Mouse (Mus musculus) embryonic facial prominence, embryonic 14.5 days (tissue): ENCODE data around the gene Fbxw2. TPM values are rescaled to one million over a fixed set of nuclear protein-coding genes. Genes with fewer than 3 reads are reported as not detected.
"Not testable (repeated sequence)": the region's sequence is repeated elsewhere in the genome, so short reads cannot be mapped to it uniquely, and the experiment has no call there.

Source experiments
- ATAC-seq: fragments of 200-750 bp; cut with Nextera tagmentation; 2 replicates; pipeline ENCODE4 v1.8.0; 2017; ENCODE audit warnings: low read depth, moderate number of reproducible peaks, moderate TSS enrichment
- DNase-seq: peaks from one replicate; pipeline ENCODE4 v3.0.0-alpha.2; 2015; ENCODE audit warnings: low spot score
- H3K27ac ChIP-seq: fragments of 300-500 bp; sonication (generic); replicated peaks from 2 replicates; pipeline ENCODE4 v1.5.1; 2014; ENCODE audit warnings: low read depth, mild to moderate bottlenecking, low read length, moderate library complexity
- H3K27me3 ChIP-seq: fragments of 300-500 bp; sonication (generic); replicated peaks from 2 replicates; pipeline ENCODE4 v1.6.1; 2014; ENCODE audit warnings: low read length; ENCODE audit not compliant: control insufficient read depth, insufficient read depth
- H3K36me3 ChIP-seq: fragments of 300-500 bp; sonication (generic); 2 replicates; pipeline ENCODE4 v1.6.1; 2014; ENCODE audit warnings: low read length, mixed read lengths; ENCODE audit not compliant: control insufficient read depth, insufficient read depth
- H3K4me1 ChIP-seq: fragments of 300-500 bp; sonication (generic); 2 replicates; pipeline ENCODE4 v1.6.1; 2014; ENCODE audit warnings: antibody characterized with exemption, low read length; ENCODE audit not compliant: control insufficient read depth, insufficient read depth
- H3K4me2 ChIP-seq: fragments of 300-500 bp; sonication (generic); 2 replicates; pipeline ENCODE4 v1.6.1; 2014; ENCODE audit warnings: low read depth, mild to moderate bottlenecking, low read length, moderate library complexity, mixed read lengths
- H3K4me3 ChIP-seq: fragments of 300-500 bp; sonication (generic); 2 replicates; pipeline ENCODE4 v1.5.1; 2014; ENCODE audit warnings: low read depth, mild to moderate bottlenecking, low read length
- H3K9ac ChIP-seq: fragments of 300-500 bp; sonication (generic); 2 replicates; pipeline ENCODE4 v1.6.1; 2014; ENCODE audit warnings: low read depth, mild to moderate bottlenecking, low read length, moderate library complexity, mixed read lengths
- H3K9me3 ChIP-seq: fragments of 300-500 bp; sonication (generic); 2 replicates; pipeline ENCODE4 v1.6.1; 2016; ENCODE audit warnings: low read length; ENCODE audit not compliant: control insufficient read depth
- WGBS: fragments of 180-500 bp; shearing (Covaris S2); extraction: QIAGEN DNeasy Blood & Tissue Kit; methylation state at CpG from one replicate; pipeline ENCODE4 v1.1.7; 2014; 5-methylcytosine and 5-hydroxymethylcytosine counted together
- polyA plus RNA-seq: library from polyadenylated mRNA; unstranded; fragments of >200 nt; fragmentation: Nextera tagmentation; extraction: Ambion mirVana; gene quantifications from 2 replicates; pipeline ENCODE4 v1.2.1, GENCODE M21; 2014

Fbxw2 gene
- polyA plus RNA-seq, 1 experiment from 2014 or later: 64.1 TPM

- H3K9me3 ChIP-seq: no peaks in the 10 kb centered on the region
- no peak overlapping the region for H3K9ac ChIP-seq
- no peak for DNase-seq
- ATAC-seq: no peak
- H3K36me3 ChIP-seq: peaks cover 40% of the 10 kb centered on the region
- H3K4me1 ChIP-seq: peaks cover 13% of the 10 kb centered on the region
- 80% methylated on average over 1 of the region's 1 CpGs for WGBS
- no peak overlapping the region for H3K27ac ChIP-seq
- no peak overlapping the region for H3K4me2 ChIP-seq
- H3K4me3 ChIP-seq: no peak overlapping the region
- no peaks in the 10 kb centered on the region for H3K27me3 ChIP-seq
These were observed 21.3 kb downstream of the Fbxw2 start for GRCm38 (mm10) chr2:34804815-34805214.

DNA sequence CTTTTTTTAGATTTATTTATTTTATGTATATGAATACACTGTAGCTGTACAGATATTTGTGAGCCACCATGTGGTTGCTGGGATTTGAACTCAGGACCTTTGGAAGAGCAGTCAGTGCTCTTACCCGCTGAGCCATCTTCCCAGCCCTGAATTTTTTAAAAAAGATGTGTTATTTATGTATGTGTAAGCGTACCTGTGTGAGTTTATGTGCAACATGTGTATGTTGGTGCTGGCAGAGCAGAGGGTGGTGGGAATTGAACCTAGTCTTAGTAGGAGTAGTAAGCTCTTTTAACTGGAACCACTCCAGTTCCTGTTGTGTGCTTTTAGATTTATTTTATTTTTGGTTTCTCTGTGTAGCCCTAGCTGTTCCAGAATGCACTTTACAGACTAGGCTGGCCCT is 21.9 kb downstream of the Fbxw2 start:
- Histone ChIP-seq H3K36me3 (peaks cover 40% of the 10 kb centered on the region), H3K27ac (no peak overlapping the region), H3K4me3 (no peak overlapping the region), H3K27me3 (no peaks in the 10 kb centered on the region), H3K9ac (no peak overlapping the region), H3K4me2 (peak overlapping the region; percentile 71), H3K4me1 (peaks cover 14% of the 10 kb centered on the region), H3K9me3 (no peaks in the 10 kb centered on the region)
- ATAC-seq (no peak), DNase-seq (no peak)
- WGBS: 96% methylated on average over 2 of the region's 2 CpGs

DNA sequence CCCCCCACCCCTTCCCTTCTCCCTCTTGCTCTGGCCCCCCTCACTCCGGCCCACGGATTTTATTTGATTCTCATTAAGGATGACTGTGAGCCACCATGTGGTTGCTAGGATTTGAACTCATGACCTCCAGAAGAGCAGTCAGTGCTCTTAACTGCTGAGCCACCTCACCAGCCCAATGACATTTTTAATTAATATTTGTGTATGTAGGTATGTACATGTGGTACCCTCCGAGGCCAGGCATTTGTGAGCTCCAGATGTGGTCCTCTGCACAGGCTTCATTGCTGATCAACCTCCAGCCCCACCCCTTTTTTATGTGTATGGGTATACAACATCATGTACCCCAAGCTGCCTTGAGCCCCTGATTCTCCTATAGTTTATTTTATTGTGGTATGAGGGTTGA is 22.4 kb downstream of the Fbxw2 start:
- Histone ChIP-seq H3K27ac (no peak overlapping the region), H3K4me2 (peak overlapping the region; percentile 71), H3K27me3 (no peaks in the 10 kb centered on the region), H3K9ac (0 out of 2 replicates have a peak overlapping the region, but pooled peaks have one; percentile 34), H3K36me3 (peaks cover 36% of the 10 kb centered on the region), H3K4me1 (peaks cover 18% of the 10 kb centered on the region), H3K9me3 (no peaks in the 10 kb centered on the region), H3K4me3 (peak overlapping the region; percentile 21)
- DNase-seq: no peak
- WGBS: 65% methylated on average over 3 of the region's 3 CpGs
- ATAC-seq: no peak

- DNase-seq: peak; percentile 22
- Histone ChIP-seq H3K9ac (peak overlapping the region; percentile 87), H3K36me3 (peaks cover 29% of the 10 kb centered on the region), H3K4me2 (peak overlapping the region; percentile 71), H3K4me1 (peaks cover 19% of the 10 kb centered on the region), H3K4me3 (peak overlapping the region; percentile 65)
- not testable (repeated sequence) for H3K27me3 ChIP-seq, H3K27ac ChIP-seq, H3K9me3 ChIP-seq
- under 1% methylated on average over 16 of the region's 32 CpGs for WGBS
- peak; percentile 49 for ATAC-seq
These were observed 23.4 kb downstream of the Fbxw2 start for GRCm38 (mm10) chr2:34802565-34803245.

- Histone ChIP-seq H3K27me3 (no peaks in the 10 kb centered on the region), H3K4me3 (peak overlapping the region; percentile 65), H3K4me1 (peaks cover 19% of the 10 kb centered on the region), H3K36me3 (peaks cover 27% of the 10 kb centered on the region), H3K9me3 (no peaks in the 10 kb centered on the region), H3K9ac (peak overlapping the region; percentile 87), H3K27ac (peak overlapping the region; percentile 71), H3K4me2 (peak overlapping the region; percentile 41; the same call in 1 of the 2 replicates)
- ATAC-seq (peak; percentile 96), DNase-seq (peak; percentile 100)
- WGBS: 6% methylated on average over 38 of the region's 39 CpGs
These were observed 24.3 kb downstream of the Fbxw2 start for GRCm38 (mm10) chr2:34801516-34802482.

- Histone ChIP-seq H3K4me3 (peak overlapping the region; percentile 73), H3K9ac (no peak overlapping the region), H3K36me3 (peaks cover 26% of the 10 kb centered on the region; the same call in 1 of the 2 replicates), H3K4me2 (peak overlapping the region; percentile 75), H3K27me3 (no peaks in the 10 kb centered on the region), H3K4me1 (peaks cover 19% of the 10 kb centered on the region), H3K27ac (peak overlapping the region; percentile 82; the same call in 1 of the 2 replicates), H3K9me3 (no peaks in the 10 kb centered on the region)
- 81% methylated on average over 7 of the region's 7 CpGs for WGBS
- DNase-seq (no peak), ATAC-seq (no peak)
These were observed 25.7 kb downstream of the Fbxw2 start for GRCm38 (mm10) chr2:34800371-34800770.

DNA sequence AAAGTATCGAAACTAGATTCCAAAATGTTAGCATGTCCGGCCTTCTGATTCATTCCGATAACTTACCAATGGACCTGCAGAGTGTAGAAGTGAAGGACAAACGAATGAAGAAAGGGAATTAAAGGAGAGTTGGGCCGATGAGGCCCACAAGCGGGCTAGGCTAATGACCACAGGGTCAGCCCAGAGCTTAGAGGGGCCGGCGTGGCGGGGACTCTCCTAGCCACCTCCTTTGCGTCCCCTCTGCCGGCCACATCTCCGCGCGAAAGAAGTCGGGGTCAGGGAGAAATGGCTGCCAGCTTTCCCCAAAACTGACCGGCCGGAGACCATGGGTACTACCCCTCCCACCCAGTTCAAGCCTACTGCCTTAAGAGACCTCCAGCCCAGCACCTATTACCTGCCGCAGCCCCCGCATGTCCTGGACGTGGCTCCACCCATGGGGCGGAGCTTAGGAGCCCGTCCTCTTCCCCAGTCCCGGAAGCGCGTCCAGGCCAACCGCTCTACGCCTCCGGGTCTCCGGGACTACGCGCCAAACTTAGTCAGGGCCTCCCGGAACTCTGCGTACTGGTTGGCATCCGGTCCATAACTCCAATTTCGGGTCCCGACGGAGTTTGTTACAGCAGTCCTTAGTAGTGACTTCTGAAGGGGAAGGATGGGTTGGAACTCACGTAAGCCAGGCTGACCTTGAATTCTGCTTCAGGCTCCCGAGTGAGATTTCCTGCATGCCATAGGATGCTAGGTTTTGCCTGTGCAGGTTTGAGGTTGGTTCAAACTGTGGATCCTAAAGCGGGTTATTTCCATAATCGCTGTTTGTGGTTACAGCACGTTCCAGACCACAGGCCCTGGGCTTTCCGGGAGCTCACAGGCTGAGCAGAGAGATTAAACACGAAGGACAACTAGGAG is 26.5 kb downstream of the Fbxw2 start, which contains the start of gene Rabepk:
TSS of gene Rabepk (minus strand) at position 556 of the 900 bp plus-strand sequence.
- H3K27ac ChIP-seq: peak within 1 kb of the TSS; percentile 82
- peak within 1 kb of the TSS; percentile 73 for H3K4me3 ChIP-seq
- H3K4me1 ChIP-seq: peaks cover 19% of the 10 kb centered on the region
- H3K4me2 ChIP-seq: peak within 1 kb of the TSS; percentile 75
- WGBS: 4% methylated on average over 38 of the region's 44 CpGs
- ATAC-seq (peak; percentile 79), DNase-seq (peak; percentile 94)
- H3K36me3 ChIP-seq: peaks cover 26% of the 10 kb centered on the region; the same call in 1 of the 2 replicates
- no peaks in the 10 kb centered on the region for H3K9me3 ChIP-seq
- H3K9ac ChIP-seq: peak within 1 kb of the TSS; percentile 72
- no peaks in the 10 kb centered on the region for H3K27me3 ChIP-seq

- H3K4me3 ChIP-seq: no peak overlapping the region
- no peak overlapping the region for H3K4me2 ChIP-seq
- peaks cover 9% of the 10 kb centered on the region for H3K4me1 ChIP-seq
- no peak overlapping the region for H3K27ac ChIP-seq
- H3K27me3 ChIP-seq: no peaks in the 10 kb centered on the region
- ATAC-seq: no peak
- H3K36me3 ChIP-seq: peaks cover 18% of the 10 kb centered on the region
- no peaks in the 10 kb centered on the region for H3K9me3 ChIP-seq
- no peak overlapping the region for H3K9ac ChIP-seq
- 78% methylated on average over 7 of the region's 7 CpGs for WGBS
- no peak for DNase-seq
These were observed 30.7 kb downstream of the Fbxw2 start for GRCm38 (mm10) chr2:34795426-34795825.
